Mouse (Mus musculus) megakaryocyte, embryonic 14.5 days (primary cell): ENCODE results near the gene Myd88.

Source experiments
- FLI1 ChIP-seq: IDR thresholded peaks from 2 replicates; pipeline ENCODE4 v1.6.1; 2012; ENCODE audit warnings: low read length, inconsistent platforms, mixed read lengths
- GATA1 ChIP-seq: IDR thresholded peaks from 3 replicates; pipeline ENCODE4 v1.6.1; 2012; ENCODE audit warnings: mixed read lengths, low read length, inconsistent platforms, borderline replicate concordance

- no peak for TF ChIP-seq GATA1
- no peak for TF ChIP-seq FLI1
These were observed 2.9 kb downstream of the Myd88 start for GRCm38 (mm10) chr9:119338350-119338749.
